Mouse (Mus musculus) E14TG2a.4 (cell line): ENCODE data around the gene Ptprn2.
A peak's percentile ranks its signal among the peaks of the same experiment; 100 is the strongest.

Experiments used
- H3K27me3 ChIP-seq: 2 replicates; pipeline ENCODE4 v1.6.1; 2014; ENCODE audit warnings: low read length, control low read depth; ENCODE audit not compliant: insufficient read depth
- H3K36me3 ChIP-seq: 2 replicates; pipeline ENCODE4 v1.6.1; 2014; ENCODE audit warnings: low read length, control low read depth; ENCODE audit not compliant: insufficient read depth
- H3K4me1 ChIP-seq: replicated peaks from 2 replicates; pipeline ENCODE4 v1.6.1; 2014; ENCODE audit warnings: low read depth, low read length, control low read depth
- H3K4me3 ChIP-seq: replicated peaks from 2 replicates; pipeline ENCODE4 v1.5.1; 2014; ENCODE audit warnings: mild to moderate bottlenecking, low read length
- H3K9me3 ChIP-seq: 2 replicates; pipeline ENCODE4 v1.6.1; 2014; ENCODE audit warnings: low read length, control low read depth
- CTCF ChIP-seq: conservative IDR thresholded peaks from 2 replicates; pipeline ENCODE4 v1.5.1; 2014; ENCODE audit warnings: low read length
- NANOG ChIP-seq: IDR thresholded peaks from 2 replicates; pipeline ENCODE4 v1.6.1; 2014; ENCODE audit warnings: borderline replicate concordance, low read length, mixed read lengths
- POU5F1 ChIP-seq: IDR thresholded peaks from 2 replicates; pipeline ENCODE4 v1.6.1; 2014; ENCODE audit warnings: low read length, borderline replicate concordance

Gene Ptprn2

GRCm38 (mm10) chr12:117257205-117257920 lies 771.8 kb downstream of the Ptprn2 start:
- peaks cover 71% of the 10 kb centered on the region for H3K27me3 ChIP-seq
- TF ChIP-seq POU5F1: no peak
- no peak for TF ChIP-seq NANOG
- TF ChIP-seq CTCF: no peak
- peaks cover 54% of the 10 kb centered on the region for H3K4me1 ChIP-seq
- peaks cover 13% of the 10 kb centered on the region for H3K9me3 ChIP-seq
- H3K4me3 ChIP-seq: peak overlapping the region; percentile 46
- H3K36me3 ChIP-seq: no peaks in the 10 kb centered on the region

- Histone ChIP-seq H3K36me3 (no peaks in the 10 kb centered on the region), H3K9me3 (peaks cover 13% of the 10 kb centered on the region), H3K4me3 (peak overlapping the region; percentile 46), H3K27me3 (peaks cover 76% of the 10 kb centered on the region), H3K4me1 (peaks cover 57% of the 10 kb centered on the region)
- TF ChIP-seq POU5F1 (no peak), NANOG (no peak), CTCF (no peak)
Observed at GRCm38 (mm10) chr12:117257921-117258497, 772.5 kb downstream of the Ptprn2 start.

GRCm38 (mm10) chr12:117260391-117261164 lies 775.1 kb downstream of the Ptprn2 start:
- TF ChIP-seq CTCF: peak; percentile 47
- no peak for TF ChIP-seq POU5F1
- H3K4me3 ChIP-seq: no peak overlapping the region
- H3K36me3 ChIP-seq: no peaks in the 10 kb centered on the region
- peaks cover 71% of the 10 kb centered on the region for H3K27me3 ChIP-seq
- H3K9me3 ChIP-seq: peaks cover 13% of the 10 kb centered on the region
- H3K4me1 ChIP-seq: peaks cover 52% of the 10 kb centered on the region

- Histone ChIP-seq H3K27me3 (peaks cover 71% of the 10 kb centered on the region), H3K36me3 (no peaks in the 10 kb centered on the region), H3K4me3 (0 out of 2 replicates have a peak overlapping the region, but pooled peaks have one; percentile 35), H3K4me1 (peaks cover 47% of the 10 kb centered on the region), H3K9me3 (peaks cover 13% of the 10 kb centered on the region)
- TF ChIP-seq CTCF (no peak), POU5F1 (no peak), NANOG (peak; percentile 49; the same call in 1 of the 2 replicates)
Observed at GRCm38 (mm10) chr12:117261165-117261440, 775.6 kb downstream of the Ptprn2 start.

- TF ChIP-seq POU5F1: no peak
- no peak for TF ChIP-seq NANOG
- TF ChIP-seq CTCF: no peak
- Histone ChIP-seq H3K4me3 (0 out of 2 replicates have a peak overlapping the region, but pooled peaks have one; percentile 35), H3K9me3 (peaks cover 13% of the 10 kb centered on the region), H3K27me3 (peaks cover 72% of the 10 kb centered on the region), H3K36me3 (no peaks in the 10 kb centered on the region), H3K4me1 (peaks cover 40% of the 10 kb centered on the region)
Observed at GRCm38 (mm10) chr12:117262003-117262402, 776.5 kb downstream of the Ptprn2 start.

- peaks cover 13% of the 10 kb centered on the region for H3K9me3 ChIP-seq
- no peak overlapping the region for H3K4me3 ChIP-seq
- no peaks in the 10 kb centered on the region for H3K36me3 ChIP-seq
- no peak for TF ChIP-seq CTCF
- TF ChIP-seq NANOG: no peak
- peaks cover 63% of the 10 kb centered on the region for H3K27me3 ChIP-seq
- peaks cover 31% of the 10 kb centered on the region for H3K4me1 ChIP-seq
Observed at GRCm38 (mm10) chr12:117263081-117263480, 777.6 kb downstream of the Ptprn2 start.

GRCm38 (mm10) chr12:117265211-117265610 lies 779.7 kb downstream of the Ptprn2 start:
- H3K4me3 ChIP-seq: no peak overlapping the region
- peaks cover 51% of the 10 kb centered on the region for H3K27me3 ChIP-seq
- H3K9me3 ChIP-seq: peaks cover 17% of the 10 kb centered on the region
- H3K36me3 ChIP-seq: no peaks in the 10 kb centered on the region
- H3K4me1 ChIP-seq: peaks cover 23% of the 10 kb centered on the region
- TF ChIP-seq CTCF: no peak
- no peak for TF ChIP-seq POU5F1
- TF ChIP-seq NANOG: no peak

- Histone ChIP-seq H3K27me3 (peaks cover 36% of the 10 kb centered on the region), H3K9me3 (peaks cover 14% of the 10 kb centered on the region), H3K4me3 (no peak overlapping the region), H3K4me1 (peaks cover 6% of the 10 kb centered on the region; the same call in 1 of the 2 replicates), H3K36me3 (no peaks in the 10 kb centered on the region)
- TF ChIP-seq POU5F1 (no peak), NANOG (no peak), CTCF (no peak)
Observed at GRCm38 (mm10) chr12:117268543-117269172, 783.1 kb downstream of the Ptprn2 start.
